Mouse (Mus musculus) hindbrain, postnatal 0 days (tissue): ENCODE data around the gene Nup133. TPM values are rescaled to one million over a fixed set of nuclear protein-coding genes. Genes with fewer than 3 reads are reported as not detected.

Experiments
- ATAC-seq: fragments of 200-750 bp; cut with Nextera tagmentation; 2 replicates; pipeline ENCODE4 v1.8.0; 2017; ENCODE audit warnings: mild to moderate bottlenecking, moderate TSS enrichment, moderate library complexity
- DNase-seq: peaks from one replicate; pipeline ENCODE4 v3.0.0-alpha.2; 2015; ENCODE audit warnings: low spot score
- H3K27ac ChIP-seq: fragments of 300-500 bp; sonication (generic); 2 replicates; pipeline ENCODE4 v1.5.1; 2014; ENCODE audit warnings: mild to moderate bottlenecking
- H3K27me3 ChIP-seq: fragments of 300-500 bp; sonication (generic); 2 replicates; pipeline ENCODE4 v1.6.1; 2014; ENCODE audit warnings: low read length, mixed read lengths; ENCODE audit not compliant: insufficient read depth
- H3K36me3 ChIP-seq: fragments of 300-500 bp; sonication (generic); 2 replicates; pipeline ENCODE4 v1.6.1; 2014; ENCODE audit warnings: low read length, mixed read lengths; ENCODE audit not compliant: insufficient read depth
- H3K4me1 ChIP-seq: fragments of 300-500 bp; sonication (generic); 2 replicates; pipeline ENCODE4 v1.6.1; 2014; ENCODE audit warnings: antibody characterized with exemption, low read length, mixed read lengths; ENCODE audit not compliant: insufficient read depth
- H3K4me2 ChIP-seq: fragments of 300-500 bp; sonication (generic); 2 replicates; pipeline ENCODE4 v1.6.1; 2014; ENCODE audit warnings: low read depth, mild to moderate bottlenecking, low read length, moderate library complexity, mixed read lengths
- H3K4me3 ChIP-seq: fragments of 300-500 bp; sonication (generic); 2 replicates; pipeline ENCODE4 v1.5.1; 2014; ENCODE audit warnings: low read length
- H3K9ac ChIP-seq: fragments of 300-500 bp; sonication (generic); replicated peaks from 2 replicates; pipeline ENCODE4 v1.6.1; 2014; ENCODE audit warnings: mild to moderate bottlenecking, low read length, moderate library complexity, mixed read lengths
- H3K9me3 ChIP-seq: fragments of 300-500 bp; sonication (generic); 2 replicates; pipeline ENCODE4 v1.6.1; 2016; ENCODE audit warnings: low read length, mixed read lengths
- CTCF ChIP-seq: IDR thresholded peaks from 2 replicates; pipeline ENCODE4 v1.5.1; 2016; ENCODE audit warnings: antibody characterized with exemption, control low read depth, low read depth
- WGBS: fragments of 180-500 bp; shearing (Covaris S2); extraction: QIAGEN DNeasy Blood & Tissue Kit; methylation state at CpG from one replicate; pipeline ENCODE4 v1.1.7; 2014; 5-methylcytosine and 5-hydroxymethylcytosine counted together
- polyA plus RNA-seq: library from polyadenylated mRNA; unstranded; fragments of >200 nt; fragmentation: Nextera tagmentation; extraction: Ambion mirVana; gene quantifications from 2 replicates; pipeline ENCODE4 v1.2.1, GENCODE M21; 2015
- total RNA-seq: library from RNA; depleted of rRNA; stranded (reverse); fragments of >200 nt; gene quantifications from 2 replicates; pipeline ENCODE4 v1.2.3, GENCODE M21; 2014

Nup133 gene
- total and polyA plus RNA-seq, 2 experiments from 2014 or later = 15.4 to 36.3 TPM

DNA sequence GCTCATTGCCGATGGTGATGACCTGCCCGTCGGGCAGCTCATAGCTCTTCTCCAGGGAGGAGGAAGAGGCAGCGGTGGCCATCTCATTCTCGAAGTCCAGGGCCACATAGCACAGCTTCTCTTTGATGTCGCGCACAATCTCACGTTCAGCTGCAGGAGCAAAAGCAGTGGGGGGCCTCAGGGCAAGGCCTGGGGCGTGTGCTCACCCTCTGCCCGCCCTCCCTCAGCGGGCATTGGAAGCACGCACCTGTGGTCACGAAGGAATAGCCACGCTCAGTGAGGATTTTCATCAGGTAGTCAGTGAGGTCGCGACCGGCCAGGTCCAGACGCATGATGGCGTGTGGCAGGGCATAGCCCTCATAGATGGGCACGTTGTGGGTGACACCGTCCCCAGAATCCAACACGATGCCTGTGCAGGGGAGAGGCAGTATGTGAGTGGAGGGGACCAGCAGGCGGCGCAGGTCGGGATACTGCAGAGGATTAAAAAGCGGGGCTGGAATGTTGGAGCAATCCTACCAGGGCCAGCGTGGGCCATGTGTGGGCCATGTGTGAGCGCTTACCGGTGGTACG is 56.4 kb downstream of the Nup133 start:
- Histone ChIP-seq H3K4me1 (peaks cover 11% of the 10 kb centered on the region), H3K9ac (peak overlapping the region; percentile 55), H3K4me2 (peak overlapping the region; percentile 69), H3K27me3 (peaks cover 25% of the 10 kb centered on the region), H3K9me3 (no peaks in the 10 kb centered on the region), H3K4me3 (peak overlapping the region; percentile 39), H3K27ac (peak overlapping the region; percentile 77), H3K36me3 (no peaks in the 10 kb centered on the region)
- WGBS = 11% methylated on average over 30 of the region's 30 CpGs
- ATAC-seq (peak; percentile 48), DNase-seq (peak; percentile 34)
- peak; percentile 64 for TF ChIP-seq CTCF

DNA sequence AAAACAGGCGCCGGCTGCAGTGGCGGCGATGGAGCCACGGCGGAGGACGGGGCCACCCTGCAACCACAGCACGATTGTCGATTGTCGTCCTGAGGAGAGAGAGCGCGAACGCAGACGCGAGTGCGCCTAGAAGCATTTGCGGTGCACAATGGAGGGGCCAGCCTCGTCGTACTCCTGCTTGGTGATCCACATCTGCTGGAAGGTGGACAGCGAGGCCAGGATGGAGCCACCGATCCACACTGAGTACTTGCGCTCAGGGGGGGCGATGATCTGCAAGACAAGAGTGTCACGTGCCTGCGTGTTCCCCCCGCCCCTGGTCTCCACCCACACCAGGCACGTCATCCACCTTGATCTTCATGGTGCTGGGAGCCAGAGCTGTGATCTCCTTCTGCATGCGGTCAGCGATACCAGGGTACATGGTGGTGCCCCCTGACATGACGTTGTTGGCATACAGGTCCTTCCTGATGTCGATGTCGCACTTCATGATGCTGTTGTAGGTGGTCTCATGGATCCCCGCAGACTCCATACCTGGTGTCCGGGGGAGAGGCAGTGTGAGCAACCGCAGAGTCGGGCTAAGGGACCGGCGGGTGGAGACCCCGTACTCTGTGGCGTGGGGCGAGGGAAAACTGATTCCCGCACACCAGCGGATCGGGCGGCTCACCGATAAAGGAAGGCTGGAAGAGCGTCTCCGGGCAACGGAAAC is 57.0 kb downstream of the Nup133 start:
- Histone ChIP-seq H3K4me3 (peak overlapping the region; percentile 39), H3K4me2 (peak overlapping the region; percentile 69), H3K4me1 (peaks cover 11% of the 10 kb centered on the region), H3K27me3 (peaks cover 25% of the 10 kb centered on the region), H3K27ac (peak overlapping the region; percentile 77), H3K9me3 (no peaks in the 10 kb centered on the region), H3K36me3 (no peaks in the 10 kb centered on the region), H3K9ac (peak overlapping the region; percentile 55)
- 1% methylated on average over 49 of the region's 49 CpGs for WGBS
- peak; percentile 85 for DNase-seq
- no peak for TF ChIP-seq CTCF
- ATAC-seq = peak; percentile 91

DNA sequence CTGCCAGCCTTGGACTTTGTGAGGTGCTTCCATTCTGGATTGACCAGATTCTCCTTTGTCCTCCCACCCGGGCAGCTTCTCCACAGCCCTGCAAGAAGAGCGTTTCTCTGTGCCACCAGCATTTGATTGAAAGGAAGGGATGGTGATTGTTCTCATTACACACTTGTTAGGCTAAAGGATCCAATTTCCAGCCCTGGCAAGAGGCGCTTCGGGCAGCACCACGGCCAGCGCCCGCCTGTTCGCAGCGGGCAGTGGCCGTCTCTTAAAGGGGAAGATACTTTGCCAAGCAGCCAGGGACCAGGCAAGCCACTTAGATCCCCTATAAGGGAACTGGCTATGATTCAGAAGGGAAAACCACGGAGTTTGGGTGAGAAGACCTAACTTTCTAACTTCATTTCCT is 57.8 kb downstream of the Nup133 start:
- Histone ChIP-seq H3K4me2 (peak overlapping the region; percentile 69), H3K9ac (peak overlapping the region; percentile 55), H3K9me3 (no peaks in the 10 kb centered on the region), H3K4me1 (peaks cover 11% of the 10 kb centered on the region), H3K4me3 (peak overlapping the region; percentile 39), H3K27me3 (peaks cover 25% of the 10 kb centered on the region), H3K36me3 (no peaks in the 10 kb centered on the region), H3K27ac (peak overlapping the region; percentile 77; the same call in 1 of the 2 replicates)
- TF ChIP-seq CTCF = no peak
- DNase-seq (peak; percentile 76), ATAC-seq (no peak)
- WGBS = under 1% methylated on average over 11 of the region's 11 CpGs

DNA sequence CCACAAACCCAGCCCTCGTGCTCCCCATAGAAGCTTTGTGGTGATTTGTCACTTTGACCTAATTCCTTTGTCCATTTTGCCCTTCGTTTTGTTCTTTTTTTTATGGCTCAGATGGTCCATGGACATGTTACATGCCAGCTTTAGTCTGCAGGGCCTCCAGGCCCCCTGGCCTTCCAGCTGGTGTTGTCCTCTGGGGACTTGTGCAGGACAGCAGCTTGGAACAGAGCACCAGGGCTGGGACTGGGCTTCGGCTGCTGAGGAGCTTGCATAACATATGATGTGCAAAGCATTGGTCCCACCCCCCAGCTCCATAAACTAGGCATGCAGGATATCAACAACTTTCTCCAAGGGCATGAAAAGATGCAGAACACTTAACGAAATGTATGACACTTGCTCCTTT is 59.3 kb downstream of the Nup133 start:
- DNase-seq = no peak
- no peak overlapping the region for H3K9ac ChIP-seq
- no peaks in the 10 kb centered on the region for H3K9me3 ChIP-seq
- H3K27ac ChIP-seq = no peak overlapping the region
- ATAC-seq = no peak
- 64% methylated on average over 4 of the region's 4 CpGs for WGBS
- peaks cover 19% of the 10 kb centered on the region for H3K27me3 ChIP-seq
- H3K4me1 ChIP-seq = peaks cover 11% of the 10 kb centered on the region
- no peak overlapping the region for H3K4me3 ChIP-seq
- H3K36me3 ChIP-seq = no peaks in the 10 kb centered on the region
- TF ChIP-seq CTCF = no peak
- no peak overlapping the region for H3K4me2 ChIP-seq

DNA sequence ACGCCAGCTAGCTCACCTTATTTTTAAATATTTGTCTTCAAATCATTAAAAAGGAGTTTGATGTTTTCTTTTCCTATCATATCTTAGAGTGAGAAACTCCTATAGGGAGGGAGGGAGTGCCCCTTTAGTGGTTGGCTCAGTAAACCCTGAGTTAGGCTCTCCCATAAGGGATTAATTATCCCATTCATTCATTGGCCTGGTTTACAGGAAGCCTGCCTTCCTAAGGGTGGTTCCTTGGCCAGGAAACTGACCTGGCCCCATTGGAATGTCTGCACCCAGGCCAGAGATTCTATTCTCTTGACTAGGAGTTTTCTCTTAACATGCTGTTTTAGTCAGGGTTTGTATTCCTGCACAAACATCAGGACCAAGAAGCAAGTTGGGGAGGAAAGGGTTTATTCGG is 61.1 kb downstream of the Nup133 start:
- 89% methylated on average over 2 of the region's 2 CpGs for WGBS
- peaks cover 20% of the 10 kb centered on the region for H3K4me1 ChIP-seq
- no peak for TF ChIP-seq CTCF
- H3K4me3 ChIP-seq = no peak overlapping the region
- no peak overlapping the region for H3K27ac ChIP-seq
- no peak overlapping the region for H3K9ac ChIP-seq
- peaks cover 10% of the 10 kb centered on the region; the same call in 1 of the 2 replicates for H3K27me3 ChIP-seq
- H3K4me2 ChIP-seq = no peak overlapping the region
- no peaks in the 10 kb centered on the region for H3K9me3 ChIP-seq
- no peaks in the 10 kb centered on the region for H3K36me3 ChIP-seq
- ATAC-seq = no peak
- no peak for DNase-seq

DNA sequence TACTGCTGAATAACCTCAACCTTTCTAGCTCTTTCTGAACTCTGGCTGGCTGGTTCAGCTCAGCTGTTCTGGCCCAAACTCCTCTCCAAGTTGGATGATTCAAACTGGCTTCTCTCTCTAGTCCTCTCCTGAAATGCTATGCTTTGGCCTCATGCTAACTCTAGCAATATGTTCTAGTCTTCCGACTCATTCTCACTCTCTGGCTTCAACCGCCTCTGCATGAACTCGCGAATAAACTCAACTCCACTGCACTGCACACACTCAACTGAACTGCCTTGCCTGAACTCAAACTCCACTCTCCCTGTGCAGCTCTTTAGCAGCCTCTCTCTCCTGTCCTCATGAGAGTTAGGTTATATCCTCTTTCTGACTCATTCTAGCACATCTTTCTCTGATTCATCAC is 61.9 kb downstream of the Nup133 start:
- TF ChIP-seq CTCF = no peak
- no peaks in the 10 kb centered on the region for H3K9me3 ChIP-seq
- DNase-seq (no peak), ATAC-seq (no peak)
- no peaks in the 10 kb centered on the region for H3K36me3 ChIP-seq
- H3K4me3 ChIP-seq = no peak overlapping the region
- 93% methylated on average over 4 of the region's 4 CpGs for WGBS
- peaks cover 15% of the 10 kb centered on the region for H3K4me1 ChIP-seq
- H3K27ac ChIP-seq = no peak overlapping the region
- no peak overlapping the region for H3K9ac ChIP-seq
- H3K27me3 ChIP-seq = 0 out of 2 replicates have a peak, but pooled peaks cover 6% of the 10 kb centered on the region
- H3K4me2 ChIP-seq = no peak overlapping the region
